Mouse (Mus musculus): Measurements from ENCODE around the gene Myo6.
"Not testable (repeated sequence)": the region's sequence is repeated elsewhere in the genome, so short reads cannot be mapped to it uniquely, and the experiment has no call there.

The Myo6 gene

DNA sequence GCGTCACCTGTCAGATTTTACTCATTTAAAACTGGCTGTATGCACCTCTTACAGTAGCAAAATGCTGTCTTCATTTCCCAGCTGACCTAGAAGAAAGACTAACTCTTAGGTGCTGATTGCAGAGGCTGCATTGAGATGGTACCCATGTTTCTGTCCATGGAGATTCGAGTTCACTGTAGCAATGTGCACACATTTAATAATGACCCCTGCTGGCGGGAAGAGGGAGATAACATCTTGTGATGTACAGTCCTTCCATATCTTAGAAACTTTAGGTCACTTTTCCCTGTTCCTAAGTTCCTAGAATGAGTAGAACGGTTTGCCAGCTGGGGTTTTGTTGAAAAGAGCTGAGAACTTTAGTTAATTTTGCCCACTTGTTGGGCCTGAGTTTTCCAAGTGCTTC, 138.7 kb downstream of the Myo6 start:
- peak; percentile 35 for DNase-seq (ENCODE audit: low read depth)

DNA sequence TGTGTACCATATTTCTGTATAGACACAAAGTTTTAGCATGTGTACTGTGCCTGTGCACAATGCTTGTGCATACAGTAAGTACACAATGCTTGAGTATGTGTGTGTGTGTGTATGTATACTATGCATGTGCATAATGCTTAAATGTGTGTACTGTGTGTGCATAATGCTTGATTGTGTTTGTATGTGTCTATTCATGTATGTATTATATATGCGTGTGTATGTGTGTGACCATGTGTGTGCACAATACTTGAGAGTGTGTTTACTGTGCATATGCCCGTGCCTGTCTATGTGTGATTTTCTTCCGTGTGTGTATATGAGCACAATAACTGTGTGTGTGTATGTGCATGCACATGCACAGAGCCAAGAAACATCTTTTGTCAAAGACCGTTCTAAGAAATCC, 141.6 kb downstream of the Myo6 start:
- no peak for DNase-seq (ENCODE audit: low read depth)

DNA sequence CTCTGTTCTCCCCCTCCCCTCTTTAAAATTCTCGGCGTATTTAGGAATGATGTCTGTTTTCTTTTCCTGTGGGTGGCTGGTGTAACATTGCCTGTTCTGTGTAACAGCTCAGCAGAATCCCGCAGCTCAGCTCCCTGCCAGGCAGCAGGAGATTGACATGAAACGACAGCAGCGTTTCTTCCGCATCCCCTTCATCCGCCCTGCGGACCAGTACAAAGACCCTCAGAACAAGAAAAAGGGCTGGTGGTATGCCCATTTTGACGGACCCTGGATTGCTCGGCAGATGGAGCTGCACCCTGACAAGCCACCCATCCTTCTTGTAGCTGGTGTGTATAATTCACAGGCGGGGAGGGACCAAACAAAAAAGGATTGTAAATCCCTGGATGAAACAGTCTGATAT, 142.0 kb downstream of the Myo6 start:
- DNase-seq (ENCODE audit: low read depth), result no peak

DNA sequence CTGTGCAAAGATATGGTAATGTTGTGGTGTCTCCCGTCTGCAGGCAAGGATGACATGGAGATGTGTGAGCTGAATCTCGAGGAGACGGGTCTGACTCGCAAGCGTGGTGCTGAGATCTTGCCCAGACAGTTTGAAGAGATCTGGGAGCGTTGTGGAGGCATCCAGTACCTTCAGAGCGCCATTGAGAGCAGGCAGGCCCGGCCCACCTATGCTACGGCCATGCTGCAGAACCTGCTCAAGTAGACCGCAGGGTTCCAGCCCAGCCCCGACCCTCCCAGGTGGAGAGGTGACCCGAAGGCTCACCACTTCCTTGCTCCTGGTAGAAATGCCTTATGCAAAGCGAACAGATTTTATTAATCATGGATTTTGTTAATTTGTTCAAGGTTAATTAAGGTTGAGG, 142.8 kb downstream of the Myo6 start:
- DNase-seq (ENCODE audit: low read depth), result no peak

DNA sequence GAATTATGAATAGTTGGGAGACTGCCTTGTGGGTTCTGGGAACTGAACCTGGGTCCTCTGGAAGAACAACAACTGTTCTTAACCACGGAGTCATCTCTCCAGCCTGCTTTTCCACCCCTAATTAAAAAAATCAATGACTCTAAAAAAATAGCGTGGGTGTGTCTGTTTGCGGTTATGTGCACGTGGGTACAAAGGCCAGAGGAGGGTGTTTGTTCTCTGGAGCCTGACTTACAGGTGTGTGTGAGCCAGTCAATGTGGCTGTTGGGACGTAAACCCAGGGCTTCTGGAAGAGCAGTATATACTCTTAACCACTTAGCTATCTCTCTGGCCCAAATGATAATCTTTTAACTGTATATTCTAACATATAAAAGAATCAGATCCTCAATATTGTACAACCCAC, 148.8 kb downstream of the Myo6 start:
- DNase-seq (ENCODE audit: low read depth), result no peak

DNA sequence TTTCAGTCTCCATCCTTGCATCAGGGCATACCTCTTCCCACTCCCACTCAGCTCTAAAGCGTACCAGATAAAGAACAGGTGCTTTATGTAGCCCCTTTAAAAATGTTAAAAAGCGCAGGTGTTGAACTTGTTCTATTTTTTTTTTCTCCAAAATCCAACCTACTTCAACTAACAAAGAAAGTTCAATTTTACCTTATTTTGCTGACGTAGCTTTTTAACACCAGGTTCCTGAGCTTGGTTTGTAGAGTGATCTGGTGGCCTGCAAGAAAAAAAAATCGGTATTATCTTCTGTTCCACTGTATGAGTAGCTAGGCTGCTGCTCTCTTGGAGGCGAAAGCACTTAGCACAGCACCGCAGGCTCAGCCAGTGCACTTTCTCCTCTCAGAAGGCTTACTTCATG, 151.1 kb downstream of the Myo6 start:
- DNase-seq (ENCODE audit: low read depth), result no peak

DNA sequence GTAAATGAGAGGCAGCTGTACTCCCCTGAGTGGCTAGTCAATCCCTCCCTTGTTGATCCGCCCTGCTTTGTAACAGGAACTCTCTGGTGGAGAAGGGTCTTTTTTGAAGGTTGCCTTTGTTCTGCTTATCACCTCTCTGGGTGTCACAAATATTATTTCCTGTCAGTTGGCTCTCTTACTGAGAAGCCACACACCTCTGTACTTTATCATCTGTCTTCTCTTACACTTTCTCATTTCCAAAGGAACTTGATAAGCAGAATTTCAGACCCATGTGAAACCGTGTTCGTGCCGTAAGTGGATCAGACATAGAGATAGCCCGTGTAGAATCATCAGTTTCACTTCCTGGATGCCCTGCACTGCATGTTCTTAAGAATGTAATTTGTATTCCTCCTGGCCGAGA, 153.2 kb downstream of the Myo6 start:
- DNase-seq (ENCODE audit: low read depth), result no peak

DNA sequence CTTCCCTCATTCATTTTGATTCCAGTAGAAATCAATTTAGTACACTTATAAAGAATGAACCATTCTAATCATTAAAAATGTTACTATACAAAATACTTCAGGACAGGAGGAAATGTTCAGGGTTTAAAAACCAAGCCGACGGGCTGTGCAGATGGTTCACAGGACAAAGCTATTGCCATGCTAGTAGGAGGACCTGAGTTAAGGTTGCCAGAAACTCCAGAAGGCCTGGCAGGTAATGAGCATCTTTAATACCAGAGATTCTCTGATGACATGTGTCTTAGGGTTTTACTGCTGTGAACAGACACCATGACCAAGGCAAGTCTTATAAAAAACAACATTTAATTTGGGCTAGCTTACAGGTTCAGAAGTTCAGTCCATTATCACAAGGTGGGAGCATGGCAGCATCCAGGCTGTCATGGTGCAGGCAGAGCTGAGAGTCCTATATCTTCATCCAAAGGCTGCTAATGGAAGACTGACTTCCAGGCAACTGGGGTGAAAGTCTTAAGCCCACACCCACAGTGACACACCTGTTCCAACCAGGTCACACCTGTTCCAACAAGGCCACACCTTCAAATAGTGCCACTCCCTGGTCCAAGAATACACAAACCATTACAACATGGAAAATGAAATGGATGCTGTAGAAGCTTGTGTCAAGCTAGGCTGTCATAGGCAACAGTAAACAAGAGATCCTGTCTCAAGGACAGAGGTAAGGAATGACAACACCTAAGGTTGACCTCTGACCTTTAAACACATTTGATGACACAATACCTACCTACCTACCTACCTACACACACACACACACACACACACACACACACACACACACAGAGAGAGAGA, 156.4 kb downstream of the Myo6 start:
- DNase-seq (ENCODE audit: low read depth), result not testable (repeated sequence)

DNA sequence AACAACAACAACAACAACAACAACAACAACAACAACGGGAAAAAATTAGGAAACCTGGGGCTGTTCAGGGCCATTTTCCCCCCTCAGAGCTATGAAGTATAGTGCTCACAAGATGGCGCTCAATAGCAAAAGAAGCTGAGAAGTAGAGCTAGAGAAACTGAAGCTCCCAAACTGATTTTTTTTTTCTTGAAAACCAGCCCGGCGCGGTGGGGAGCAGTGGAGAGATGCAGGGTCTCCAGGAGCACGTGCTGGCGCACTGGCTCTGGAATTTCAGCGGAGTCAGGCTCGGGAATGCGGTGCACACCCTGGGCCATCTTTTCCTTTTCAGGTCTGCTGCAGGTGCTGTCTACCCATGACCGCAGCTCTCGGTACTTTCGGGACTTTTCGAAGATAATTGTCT, 167.3 kb downstream of the Myo6 start:
- DNase-seq (ENCODE audit: low read depth), result peak; percentile 65

DNA sequence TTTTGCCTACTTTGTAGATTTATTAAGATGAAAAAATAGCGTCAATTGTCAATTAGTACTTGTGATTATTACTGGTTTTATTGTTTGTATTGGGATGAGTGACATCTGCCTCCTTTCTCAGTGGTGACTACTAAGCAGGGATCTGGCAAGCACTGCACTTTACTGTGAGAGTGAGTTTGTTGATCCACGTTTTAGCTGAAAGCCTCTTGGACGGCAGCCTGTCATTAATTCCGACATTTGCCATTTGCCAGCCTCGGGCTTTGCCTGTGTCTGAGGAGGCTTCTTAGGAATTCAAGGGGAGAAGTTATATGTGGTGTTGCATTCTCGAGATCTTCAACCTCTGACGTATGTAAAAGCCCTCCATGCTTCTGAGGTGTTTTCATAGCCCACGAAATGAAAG, 168.6 kb downstream of the Myo6 start:
- no peak for DNase-seq (ENCODE audit: low read depth)

DNA sequence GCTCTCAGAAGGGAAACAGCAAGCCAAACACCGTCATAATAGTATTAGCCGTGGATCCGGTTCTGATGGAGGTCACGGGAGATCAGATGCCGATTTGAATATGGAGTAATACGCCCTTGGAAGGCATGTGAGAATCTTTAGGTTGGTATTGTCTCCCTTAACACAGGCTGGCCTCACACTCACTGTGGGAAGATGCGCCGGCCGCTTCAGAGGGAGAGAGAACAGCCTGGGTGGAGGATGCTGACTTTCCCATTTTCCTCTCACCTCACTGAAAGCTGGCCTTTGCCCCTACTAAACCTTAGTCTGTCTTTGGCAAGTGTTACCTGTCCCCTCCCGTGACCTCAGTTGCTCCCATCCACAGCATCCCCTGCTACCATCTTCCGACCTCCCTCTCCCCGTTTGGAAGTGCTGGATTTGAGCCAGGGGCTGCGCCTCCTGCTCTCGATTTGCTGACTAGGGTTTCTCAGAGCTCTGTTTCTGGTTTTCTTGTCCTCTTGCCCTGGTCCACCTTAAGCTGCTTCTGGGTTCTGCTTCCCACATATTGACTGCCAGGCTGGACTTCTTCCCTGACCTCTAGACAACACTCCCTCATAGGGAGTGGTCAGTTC, 169.3 kb downstream of the Myo6 start:
- DNase-seq (ENCODE audit: low read depth), result no peak

DNA sequence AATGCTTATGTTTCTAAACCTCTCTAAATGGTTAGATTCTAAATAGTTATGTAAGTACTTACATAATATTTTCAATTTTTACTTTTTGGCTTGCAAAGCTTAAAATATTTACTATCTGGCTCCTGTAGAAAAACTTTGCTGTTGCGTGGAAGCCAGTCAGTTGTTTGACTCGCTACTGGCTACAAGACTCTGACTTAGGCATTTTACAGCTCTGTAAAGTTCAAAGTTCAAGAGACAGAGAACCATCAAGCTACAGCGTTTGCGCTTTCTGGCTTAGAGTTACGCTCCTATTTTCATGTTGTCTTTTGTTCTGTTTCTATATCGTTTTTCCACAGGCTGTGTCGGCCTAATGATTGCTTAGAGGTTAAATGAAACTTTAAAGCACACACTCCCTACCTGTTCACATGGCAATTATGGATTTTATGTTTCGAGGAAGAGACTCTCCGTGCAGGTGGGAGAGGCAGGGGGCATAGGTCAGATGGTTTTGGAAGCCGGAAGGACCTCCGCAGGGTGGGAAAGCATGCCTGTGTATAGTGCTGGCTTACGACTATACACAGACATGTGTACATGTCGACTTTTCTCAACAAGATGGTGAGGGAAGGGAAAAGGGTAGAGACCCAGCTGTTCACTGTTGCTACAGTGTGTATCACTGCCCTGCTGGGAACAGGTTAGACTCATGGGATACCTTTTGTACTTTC, 171.0 kb downstream of the Myo6 start:
- no peak for DNase-seq (ENCODE audit: low read depth)

DNA sequence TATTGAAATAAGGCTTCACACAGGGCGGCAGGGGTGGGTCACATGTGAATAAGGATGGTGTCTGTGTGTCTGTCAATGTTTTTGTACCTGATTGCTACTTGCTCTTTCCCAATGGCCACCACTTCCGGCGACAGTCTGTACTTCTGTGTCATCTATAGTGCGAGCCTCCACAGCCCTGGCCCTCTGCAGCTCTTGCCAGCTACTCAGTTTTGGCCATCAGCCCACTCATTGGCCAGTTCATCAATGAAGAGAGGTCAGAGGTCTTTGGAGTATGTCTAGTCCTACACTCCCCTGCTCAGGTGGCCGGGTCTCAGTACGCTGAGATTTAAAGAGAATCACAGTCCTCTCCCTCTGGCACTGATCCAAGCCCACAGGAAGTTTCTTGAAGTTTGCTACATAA, 173.2 kb downstream of the Myo6 start:
- no peak for DNase-seq (ENCODE audit: low read depth)

DNA sequence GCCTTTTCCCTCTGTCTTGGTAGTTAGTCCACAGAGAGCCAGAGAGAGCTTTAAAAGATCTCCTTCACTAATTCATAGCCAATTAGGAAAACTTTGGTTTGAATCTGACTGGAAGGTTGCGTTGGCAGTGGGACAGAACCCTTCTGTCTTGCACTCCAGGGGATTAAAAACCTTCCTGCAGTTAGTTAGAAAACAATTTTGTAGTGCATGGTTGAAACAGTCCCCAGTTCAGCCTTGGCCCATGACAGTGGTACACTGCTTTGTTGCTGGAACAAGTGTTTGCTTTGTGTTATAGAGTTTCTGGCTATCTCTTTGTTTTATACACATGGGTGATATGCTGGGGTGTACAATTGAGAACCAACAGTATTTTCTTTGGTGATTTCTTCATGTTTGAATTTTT, 176.1 kb downstream of the Myo6 start:
- DNase-seq (ENCODE audit: low read depth), result no peak

DNA sequence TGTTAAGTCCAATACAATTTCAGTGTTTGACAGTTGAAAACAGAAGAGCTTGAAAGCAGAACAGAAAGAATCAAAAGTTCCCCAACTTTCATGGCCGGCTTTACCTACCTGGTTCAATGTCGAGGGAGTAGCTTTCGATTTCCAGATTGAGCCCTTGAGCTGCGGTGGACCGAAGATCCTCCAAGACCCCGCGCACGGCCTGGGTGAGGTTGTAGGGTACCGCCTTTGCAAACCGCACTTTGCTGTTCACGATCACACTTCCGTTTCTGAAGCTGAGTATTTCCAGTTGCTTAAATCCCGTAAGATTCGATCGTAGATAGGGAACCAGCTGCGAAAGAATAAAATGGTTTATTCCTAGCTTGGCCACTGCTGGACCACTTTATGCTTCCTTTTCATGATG, 176.9 kb downstream of the Myo6 start:
- no peak for DNase-seq (ENCODE audit: low read depth)

DNA sequence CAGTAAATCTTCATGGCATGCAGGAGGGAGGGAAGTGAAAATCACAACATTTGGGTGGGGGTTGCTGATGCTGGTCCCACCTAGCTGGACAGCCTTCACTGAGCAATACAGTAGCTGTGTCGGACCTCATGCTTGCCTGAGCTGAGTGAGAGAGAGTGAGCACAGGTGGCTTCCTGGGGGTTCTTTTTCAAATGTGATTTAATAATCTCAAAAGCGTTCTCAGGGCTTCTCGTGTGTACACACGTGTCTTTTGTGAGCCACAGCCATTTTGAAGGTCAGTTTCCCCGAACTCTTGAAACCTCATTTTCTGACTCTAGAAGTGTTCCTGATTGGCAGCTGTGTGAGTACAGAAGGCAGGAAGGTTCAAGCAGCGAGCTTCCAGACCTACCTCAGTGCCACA, 177.7 kb downstream of the Myo6 start:
- no peak for DNase-seq (ENCODE audit: low read depth)

DNA sequence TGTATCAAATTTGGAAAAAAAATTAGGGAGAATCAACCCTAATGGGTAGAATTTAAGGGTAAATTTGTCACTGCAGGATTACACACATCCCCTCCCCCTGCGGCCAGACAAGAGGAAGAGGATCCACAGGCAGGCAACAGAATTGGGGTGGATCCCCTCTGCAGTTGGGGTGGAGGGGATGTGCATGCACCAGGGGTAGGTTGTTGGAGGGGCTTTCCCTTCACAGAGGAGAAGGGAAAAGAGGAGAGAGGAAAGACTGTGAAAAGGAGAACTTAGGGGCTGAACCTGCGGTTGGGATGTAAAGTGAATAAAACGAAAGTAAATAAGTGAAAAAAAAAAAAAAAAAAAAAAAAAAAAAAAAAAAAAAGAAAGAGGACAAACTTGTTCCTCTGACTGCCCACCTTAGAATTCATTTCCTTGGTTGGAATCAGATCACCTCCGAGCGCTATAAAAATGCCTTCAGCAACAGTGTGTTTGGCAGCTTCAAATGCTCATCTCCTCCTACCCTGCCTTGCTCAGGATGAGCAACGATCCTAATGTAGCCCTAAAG, 179.7 kb downstream of the Myo6 start:
- no peak for DNase-seq (ENCODE audit: low read depth)

DNA sequence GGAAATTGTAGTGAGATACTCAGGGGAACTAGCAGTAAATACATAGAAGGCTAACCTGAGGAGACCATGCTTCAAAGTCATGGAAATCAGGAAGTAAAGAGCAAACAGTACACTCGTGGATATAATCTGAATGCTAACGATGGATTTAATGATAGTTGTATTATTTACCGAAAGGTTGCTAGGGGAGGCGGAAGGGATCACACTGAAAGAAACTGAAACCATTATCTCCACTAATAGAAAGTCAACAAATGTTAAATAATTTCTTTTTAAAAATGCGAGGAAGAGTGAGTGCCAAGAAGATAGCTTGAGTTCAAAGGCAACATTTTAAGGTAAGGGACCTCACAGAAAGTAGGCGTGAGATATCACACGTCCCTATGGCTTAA, 186.5 kb downstream of the Myo6 start:
- DNase-seq (ENCODE audit: low read depth), result no peak

DNA sequence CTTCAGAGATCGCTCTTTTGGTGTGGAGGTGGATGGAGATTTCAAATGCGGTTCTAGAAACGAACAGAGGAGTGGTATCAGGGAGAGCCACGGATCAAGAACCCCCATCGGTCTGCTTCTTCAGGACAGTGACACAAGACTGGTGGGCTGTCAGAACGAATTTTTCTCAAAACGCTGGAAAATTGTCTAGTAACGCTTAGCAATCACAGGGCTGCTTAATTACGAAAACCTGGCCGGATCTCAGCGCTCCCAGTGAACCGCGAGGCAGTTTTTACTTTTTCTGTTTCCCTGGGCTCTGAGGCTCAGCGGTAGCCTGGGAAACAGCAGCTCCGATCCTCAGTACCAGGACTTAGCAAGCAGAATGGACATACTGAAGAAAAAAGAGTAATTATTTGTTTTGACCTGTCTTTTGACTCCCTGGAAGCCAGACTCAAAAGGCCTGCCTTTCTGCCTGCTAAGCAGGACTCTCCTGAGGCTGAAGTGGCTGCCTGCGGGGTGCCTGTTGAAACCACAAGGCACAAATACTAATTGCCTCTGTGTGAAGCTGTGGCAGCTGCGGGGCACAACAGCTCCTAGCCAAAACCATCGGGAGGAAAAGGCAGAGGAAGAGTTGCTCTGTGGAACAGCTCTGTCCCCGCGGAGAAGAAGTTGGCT, 187.0 kb downstream of the Myo6 start:
- DNase-seq (ENCODE audit: low read depth), result no peak

DNA sequence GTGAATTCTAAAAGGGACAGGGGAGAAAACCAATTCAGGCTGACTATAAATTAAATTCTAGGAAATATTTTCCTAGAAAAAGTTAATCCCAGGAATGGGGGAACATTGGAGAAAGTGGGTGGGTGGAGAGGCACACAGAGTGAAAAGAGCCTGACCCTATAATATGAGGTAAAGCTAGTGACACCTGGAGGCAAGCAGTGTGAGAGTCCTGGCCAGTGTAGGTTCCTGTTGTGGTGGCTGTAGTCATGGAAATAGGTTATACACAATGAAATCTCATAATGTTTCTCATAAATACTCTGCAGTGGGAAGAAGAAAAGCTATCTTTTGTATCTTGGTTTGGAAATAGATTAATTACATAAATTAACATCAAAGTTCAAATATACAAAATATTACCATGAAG, 195.2 kb downstream of the Myo6 start:
- DNase-seq (ENCODE audit: low read depth), result no peak

All from NIH3T3 (cell line).